Mouse (Mus musculus) mouse embryonic stem cell (cell line): ENCODE data around the gene Vmn1r21.
"Not testable (repeated sequence)": the region's sequence is repeated elsewhere in the genome, so short reads cannot be mapped to it uniquely, and the experiment has no call there.

Experiments used
- in situ Hi-C, 2 experiments: fragments of 300-500 bp; cut with MboI; formaldehyde crosslinking; loops; 1 replicate in 1 of 2; 3 replicates in 1 of 2; pipeline ENCODE4 v1.14.3; 2019 to 2020; ENCODE audit warnings: low sequenced_read_pairs in 2 of 2, low pct_unique_long_range_greater_than_20kb in 1 of 2, mixed read lengths in 1 of 2; ENCODE audit not compliant: unreplicated experiment in 1 of 2

The Vmn1r21 gene

DNA sequence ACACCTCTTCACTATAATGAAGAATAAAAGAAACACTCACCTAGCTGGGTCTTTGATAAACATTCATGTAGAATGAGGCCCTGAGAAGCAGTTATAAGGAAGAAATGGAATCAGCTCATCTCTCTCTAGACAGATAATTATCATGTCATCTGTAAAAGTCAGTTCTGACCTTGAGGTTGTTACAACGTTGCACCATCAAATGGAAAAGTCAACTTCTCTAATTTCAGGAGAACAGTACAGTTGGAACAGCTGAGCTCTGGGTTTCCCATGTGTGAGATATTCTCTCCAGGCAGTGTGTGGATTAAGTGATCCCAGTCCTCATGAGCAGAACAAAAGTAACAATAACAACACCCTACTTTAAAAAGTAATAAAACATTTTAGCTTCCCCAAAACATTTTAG lies at the start of gene Vmn1r21:
TSS of gene Vmn1r21 (minus strand) at position 58 of the 400 bp plus-strand sequence.
- in situ Hi-C loops: no loop called here

DNA sequence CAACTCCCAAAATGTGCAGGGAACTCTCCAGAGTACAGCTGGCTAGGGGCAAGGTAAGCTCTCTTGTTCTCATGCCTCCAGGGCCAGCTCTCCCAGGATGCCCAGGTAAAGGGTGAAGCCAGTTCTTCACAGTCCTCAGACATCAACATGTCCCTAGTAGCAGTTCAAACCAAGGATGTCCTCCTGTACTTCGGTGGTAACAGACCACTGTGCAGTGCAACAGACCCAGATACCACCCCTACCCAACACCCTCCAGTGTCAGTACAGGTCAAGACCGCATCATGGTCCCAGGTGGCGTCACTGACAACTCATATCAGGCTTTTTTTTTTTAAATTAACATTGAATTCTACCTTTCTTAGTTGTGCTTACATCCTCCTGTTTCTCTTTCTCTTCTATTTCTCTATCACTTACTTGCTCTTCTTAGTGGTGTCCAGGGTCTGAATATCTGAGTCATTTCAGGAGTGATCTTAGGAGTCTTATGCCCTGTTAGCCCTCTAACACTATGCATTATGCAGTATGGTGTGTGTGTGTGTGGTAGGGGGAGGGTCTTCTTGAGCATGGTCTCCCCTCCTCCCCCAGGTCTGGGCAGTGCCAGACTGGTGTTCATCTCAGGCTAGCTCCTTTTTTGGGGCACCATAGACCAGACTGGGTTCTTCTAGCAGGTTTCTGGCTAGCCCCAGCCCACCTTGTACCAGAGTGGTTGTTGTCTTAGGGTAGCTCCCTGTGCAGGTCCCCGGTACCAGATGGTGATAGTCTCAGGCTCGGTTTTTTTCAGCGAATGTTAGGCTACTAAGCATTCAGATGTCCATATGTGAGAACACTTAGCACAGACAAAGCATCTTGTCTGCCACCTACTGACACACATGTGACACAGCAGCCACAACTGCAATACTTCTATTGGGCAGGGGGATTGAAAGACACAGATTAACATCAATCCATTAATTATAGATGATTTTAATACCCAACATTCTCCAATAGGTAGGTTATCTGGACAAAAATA lies 9.2 kb upstream of the Vmn1r21 start:
- in situ Hi-C loops: no loop called here

DNA sequence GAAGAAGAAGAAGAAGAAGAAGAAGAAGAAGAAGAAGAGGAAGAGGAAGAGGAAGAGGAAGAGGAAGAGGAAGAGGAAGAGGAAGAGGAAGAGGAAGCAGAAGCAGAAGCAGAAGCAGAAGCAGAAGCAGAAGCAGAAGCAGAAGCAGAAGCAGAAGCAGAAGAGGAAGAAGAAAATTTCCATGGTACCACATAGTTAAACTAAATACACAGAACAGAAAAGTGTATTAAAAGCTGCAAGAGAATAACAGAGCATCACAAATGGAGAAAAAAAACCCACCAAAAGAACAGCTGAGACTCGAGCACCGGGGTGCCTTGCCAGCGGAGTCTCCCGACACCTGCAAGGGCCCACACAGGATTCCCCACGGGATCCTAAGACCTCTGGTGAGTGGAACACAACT lies 1.0 kb upstream of the Vmn1r21 start:
- in situ Hi-C loops: not testable (repeated sequence)

DNA sequence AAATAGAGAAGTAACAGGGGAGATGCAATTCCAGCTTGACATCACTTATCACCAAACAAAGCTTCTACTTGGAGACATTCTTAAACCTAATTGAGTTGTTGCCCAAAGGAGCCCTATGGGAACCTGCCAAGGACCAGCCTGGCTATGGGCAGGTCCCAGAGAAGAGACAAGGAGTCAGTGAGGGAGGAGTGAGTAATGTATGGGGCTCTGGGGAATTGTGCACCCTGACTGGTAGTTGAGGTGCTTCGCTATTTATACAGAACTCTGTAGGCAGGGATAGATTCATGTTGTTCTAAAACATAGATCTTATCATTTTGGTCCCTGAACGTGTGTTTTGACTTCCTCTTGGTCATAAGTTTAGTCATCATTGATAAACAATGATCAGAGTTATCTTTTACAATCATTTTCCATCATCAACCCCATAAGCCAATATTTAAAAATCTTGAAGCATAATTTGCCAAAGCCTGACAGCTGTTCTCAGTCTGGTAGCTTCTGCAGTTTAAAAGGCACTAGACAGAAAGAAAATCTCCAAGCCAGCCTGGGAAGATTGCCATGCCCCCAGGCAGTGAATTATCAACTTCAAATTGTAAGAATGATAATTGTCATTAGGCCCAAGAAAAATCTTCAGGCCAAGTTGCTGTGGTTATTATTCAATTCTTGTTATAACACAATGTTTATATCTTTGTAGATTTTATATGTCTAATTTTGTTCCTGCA lies 10.3 kb downstream of the Vmn1r21 start:
- in situ Hi-C loops: no loop called here

DNA sequence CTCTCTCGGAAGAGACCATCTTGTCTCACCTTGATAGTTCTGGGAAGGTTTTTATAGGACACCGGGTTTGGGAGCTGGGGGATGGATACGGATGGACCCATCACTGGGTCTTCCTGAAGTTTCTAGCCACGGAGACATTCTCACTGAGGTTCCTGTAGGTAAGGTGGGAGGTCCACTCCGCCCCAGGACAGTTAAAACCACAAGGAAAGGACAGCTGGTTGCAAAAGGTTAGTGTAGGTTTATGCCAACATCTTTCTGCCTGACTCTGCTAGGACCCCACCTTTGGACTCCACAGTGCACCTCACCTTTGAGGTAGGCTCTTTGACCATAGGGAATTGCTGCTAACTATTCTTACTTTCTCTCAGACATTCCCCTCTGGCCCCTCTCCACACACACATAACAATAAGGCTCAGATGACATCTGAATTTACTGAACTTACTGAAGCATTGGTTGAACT lies 24.9 kb downstream of the Vmn1r21 start:
- in situ Hi-C loops: no loop called here

DNA sequence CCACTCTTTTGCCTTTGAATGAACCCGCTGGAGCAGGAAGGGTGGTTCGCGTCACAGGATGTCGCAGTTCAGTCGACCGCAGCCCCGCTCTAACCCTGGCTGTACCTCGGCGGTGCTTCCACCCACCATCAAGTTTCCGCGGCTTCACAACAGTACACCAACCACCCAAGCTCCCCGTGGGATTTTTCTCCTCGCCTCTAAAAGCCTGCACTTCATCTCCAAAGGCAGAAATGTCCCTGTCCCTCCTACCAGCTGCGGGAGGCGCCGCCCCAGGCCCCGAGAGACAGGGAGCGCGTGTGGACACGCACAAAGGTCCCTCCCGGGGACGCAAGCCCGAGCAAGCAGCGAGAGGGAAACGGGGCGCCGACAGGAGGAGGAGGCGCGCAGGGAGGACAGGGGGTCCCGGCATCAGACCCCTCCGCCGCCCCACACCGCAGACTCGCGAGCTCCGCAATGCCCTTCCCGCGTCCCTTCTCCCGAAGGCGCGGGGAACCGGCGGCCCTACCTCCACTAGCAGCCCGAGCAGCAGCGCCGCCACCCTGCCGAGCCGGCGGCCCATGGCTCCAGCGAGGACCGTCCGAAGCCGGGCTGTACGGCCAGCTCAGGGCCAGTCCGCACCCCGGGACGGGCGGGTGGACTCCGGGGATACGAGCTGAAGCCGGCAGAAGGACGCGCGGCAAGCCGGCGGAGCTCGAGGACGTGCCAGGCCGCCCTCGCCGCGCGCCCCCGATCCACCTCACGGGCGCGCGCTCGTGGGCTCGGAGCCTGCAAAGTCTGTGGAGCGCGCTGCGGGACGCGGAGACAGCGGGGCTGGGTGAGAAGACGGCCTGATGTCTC lies 25.5 kb downstream of the Vmn1r21 start, which contains the start of gene Vopp1:
TSS of gene Vopp1 (minus strand) at position 738 of the 837 bp plus-strand sequence.
- in situ Hi-C loops: no loop called here

DNA sequence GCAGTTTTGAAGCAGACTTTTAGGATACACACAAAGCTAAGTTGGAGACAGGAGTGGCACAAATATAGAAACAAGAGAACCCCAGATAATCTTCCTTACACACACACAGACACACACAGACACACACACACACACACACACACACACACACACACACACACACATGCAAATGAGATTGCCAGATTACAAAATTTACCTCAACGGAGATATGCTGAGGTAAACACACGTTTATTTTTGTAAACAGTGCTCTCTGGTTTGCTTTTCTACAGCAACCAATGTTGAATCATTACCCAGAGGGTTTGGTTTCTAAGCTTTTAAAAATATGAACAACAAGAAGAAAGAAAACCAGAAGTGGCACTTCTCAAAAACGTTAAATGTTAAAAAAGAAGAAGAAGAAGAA lies 26.7 kb downstream of the Vmn1r21 start:
- in situ Hi-C loops: no loop called here

DNA sequence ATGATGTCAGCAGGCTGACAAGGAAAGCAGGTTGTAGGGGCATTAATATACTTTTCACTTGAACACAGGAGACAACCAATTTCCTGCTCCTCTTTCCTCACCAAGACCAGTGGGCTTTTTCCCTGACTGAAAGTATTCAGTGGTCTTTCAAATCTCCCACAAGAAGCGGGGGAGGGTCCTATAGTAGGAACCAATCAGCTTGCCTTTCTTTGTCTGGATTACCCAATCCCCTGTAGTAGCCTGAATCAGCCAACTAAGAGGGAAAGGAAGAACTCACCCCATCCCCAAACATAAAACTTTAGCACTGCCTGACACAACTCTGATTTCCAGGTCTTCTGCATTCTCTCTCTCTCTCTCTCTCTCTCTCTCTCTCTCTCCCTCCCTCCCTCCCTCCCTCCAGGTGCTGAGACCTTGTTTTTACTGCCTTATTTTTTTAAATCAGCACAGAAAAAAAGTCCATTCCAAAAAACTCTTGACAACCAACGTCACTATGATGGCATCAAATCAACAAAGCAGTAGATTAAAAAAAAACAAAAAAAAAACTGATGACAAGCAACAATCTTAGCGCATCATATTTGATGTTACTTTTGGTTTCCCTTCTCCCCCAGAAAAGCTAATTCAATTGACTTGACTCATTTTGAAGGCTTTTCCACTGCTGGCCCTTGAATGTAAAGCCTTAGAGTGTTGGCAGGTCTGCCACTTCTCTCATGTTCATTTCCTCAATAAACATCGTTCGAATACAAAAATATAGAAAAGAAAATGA lies 27.3 kb downstream of the Vmn1r21 start:
- in situ Hi-C loops: no loop called here

DNA sequence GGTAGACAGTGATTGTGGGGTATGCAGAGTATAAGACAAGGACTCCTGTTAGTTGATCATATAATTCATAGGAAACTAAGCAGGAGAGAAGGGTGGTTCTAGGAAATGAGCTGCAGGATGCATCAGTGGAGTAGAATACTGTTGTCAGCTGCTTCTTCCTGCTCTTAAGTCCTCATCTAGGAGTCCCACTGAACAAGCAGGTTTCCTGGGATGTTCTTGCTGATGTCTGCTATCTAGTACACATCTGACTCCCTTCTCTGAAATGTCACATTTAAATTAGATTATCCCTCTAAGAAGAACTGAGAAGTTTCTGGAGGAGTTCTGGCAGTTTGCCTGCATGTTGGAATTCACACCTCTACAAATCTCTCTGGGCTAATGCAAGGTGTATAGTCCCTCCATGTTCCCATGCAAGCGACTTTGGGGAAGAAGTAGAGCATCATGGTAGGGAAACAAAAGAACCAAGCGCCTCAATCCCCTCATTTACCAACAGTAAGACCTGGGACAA lies 35.7 kb downstream of the Vmn1r21 start:
- in situ Hi-C loops: no loop called here

DNA sequence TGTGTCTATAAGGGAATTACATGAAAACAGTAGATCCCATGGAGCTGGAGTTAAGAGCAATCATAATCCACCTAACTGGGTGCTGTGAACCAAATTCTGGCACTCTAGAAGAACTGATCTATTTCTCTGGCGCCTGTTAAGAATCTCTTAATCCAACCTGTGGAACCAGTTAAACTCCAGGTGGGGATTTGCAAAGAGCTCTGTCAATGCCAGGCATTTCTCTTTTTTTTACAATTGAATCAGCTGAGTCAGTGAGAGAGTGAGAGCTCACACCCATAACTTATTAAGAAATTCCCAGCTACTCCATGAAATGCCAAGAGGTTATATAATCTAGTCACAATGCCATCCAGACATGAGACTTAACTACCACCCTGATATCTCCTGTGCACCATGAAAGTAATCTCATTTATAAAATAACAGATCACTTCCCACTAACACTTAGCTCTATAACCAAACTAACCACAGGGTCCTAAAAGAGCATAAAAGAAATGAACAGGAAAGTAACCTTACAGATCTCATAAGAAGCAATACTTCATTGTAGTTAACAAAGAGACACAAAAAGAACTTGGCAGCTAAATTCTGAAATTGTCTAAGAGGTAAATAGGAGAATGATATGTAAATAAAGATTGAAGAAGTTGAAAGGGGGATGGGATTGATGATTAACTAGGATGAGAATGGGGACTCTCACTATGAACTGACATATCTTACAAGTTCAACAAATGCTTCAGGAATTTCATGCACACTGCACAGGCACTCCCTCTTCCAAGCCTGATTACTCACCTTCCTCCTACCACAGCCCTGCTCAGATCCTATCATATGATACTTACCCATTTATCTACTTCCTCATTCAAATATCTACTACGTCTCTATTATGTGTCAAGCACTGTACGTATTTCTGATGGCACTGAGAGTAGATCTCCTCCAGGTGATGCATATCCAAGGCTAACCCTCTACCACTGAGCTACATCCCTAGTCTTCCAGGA lies 38.1 kb downstream of the Vmn1r21 start:
- in situ Hi-C loops: no loop called here

DNA sequence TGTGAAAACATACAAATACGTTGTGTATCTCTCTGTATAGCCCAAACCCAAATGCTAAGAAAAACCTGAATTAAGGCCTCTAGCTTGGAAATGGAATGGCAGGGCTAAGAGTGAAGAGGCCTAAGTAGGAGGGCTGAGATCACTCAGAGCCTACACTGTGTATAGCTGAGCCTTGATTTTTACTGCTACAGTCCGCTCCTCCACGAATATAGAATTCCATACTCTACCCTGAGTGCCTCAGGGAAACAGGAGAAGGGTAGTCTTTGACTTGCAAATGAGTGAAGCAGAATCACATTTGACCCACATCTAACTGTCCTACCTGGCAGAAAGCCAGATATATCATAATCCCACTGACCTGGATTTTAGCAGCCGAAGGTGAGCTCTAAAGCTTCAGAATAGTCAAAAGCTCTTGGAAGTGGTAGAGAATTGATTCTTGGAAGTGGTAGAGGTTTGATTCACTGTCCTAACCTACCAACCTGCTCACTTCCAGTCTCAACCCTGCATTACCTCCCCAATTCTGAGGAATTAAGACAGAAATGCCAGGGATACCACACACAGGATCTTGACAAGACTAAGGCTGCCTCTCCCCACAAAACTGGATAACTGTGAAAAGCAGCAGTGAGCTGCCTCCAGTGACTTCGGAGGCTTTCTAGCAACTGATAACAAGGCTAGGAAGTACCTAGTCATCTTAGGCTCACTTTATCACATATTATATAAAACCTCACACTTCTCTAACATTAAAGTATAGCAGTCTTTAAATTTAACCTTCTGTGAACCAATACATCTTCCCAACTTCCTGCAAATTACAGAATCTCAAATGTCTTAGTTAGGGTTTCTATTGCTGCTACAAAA lies 44.7 kb downstream of the Vmn1r21 start:
- in situ Hi-C loops: no loop called here

DNA sequence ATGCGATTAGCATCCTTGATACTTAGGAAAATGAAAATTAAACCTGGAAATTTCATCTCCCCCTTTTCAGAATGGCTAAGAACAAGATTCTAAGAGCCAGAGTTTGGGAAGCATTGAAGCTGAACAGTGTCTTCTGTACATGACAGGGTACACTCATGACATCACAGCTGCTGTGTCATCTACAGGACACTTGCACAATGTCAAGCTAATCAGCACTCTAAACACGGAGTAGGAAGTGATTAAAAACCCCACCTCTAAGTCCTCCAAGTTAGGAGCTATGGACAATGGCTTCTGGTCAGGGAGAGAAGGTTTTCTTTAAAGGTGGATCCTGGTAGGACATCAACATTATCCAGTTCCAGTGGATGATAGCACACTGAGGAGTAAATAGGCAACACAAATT lies 47.0 kb downstream of the Vmn1r21 start:
- in situ Hi-C loops: no loop called here

DNA sequence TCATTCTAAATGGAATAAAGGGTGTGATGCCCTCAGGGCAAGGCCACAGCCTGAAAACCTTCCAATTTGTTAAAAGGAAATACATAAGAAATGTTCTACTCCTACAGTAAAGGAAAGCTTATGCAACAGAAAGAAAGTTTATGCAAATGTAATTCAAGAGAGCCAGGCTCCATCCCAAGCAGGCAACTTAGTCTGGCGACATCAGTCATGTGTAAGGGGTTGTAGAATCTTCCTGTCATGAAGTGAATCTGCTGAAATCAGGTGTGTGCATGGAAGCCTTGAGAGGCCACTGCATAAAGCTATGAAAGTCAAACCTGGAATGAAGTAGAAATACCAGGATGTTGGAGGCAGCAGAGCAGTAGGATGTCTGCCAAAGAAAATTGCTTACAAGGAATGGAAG lies 51.2 kb downstream of the Vmn1r21 start:
- in situ Hi-C loops: no loop called here

DNA sequence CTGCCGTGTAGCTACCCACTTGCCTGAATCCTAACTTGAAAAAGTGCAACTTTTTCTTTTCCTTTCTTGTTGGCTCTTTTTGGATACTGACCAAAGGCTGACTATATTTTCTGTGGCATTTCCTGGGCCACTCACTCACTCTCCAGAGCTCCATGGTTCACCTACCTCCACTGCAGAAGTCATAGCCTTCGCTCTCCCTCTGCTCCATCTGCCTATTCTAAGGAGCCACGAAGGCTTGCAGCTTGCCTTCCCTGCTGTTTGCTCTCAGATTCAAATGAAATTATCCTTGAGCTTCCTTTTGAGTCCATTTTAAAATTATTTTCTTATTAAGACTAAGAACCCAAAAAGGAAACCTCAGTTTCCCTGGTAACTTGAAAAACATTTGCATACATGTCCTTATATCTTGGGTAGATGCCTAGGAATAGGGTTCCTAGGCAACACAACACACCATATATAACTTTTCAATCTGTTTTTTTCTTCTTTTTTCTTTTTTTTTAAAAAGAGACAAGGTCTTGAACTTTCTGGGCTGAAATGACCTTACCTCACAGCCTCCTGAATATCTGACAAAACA lies 53.2 kb downstream of the Vmn1r21 start:
- in situ Hi-C loops: no loop called here

DNA sequence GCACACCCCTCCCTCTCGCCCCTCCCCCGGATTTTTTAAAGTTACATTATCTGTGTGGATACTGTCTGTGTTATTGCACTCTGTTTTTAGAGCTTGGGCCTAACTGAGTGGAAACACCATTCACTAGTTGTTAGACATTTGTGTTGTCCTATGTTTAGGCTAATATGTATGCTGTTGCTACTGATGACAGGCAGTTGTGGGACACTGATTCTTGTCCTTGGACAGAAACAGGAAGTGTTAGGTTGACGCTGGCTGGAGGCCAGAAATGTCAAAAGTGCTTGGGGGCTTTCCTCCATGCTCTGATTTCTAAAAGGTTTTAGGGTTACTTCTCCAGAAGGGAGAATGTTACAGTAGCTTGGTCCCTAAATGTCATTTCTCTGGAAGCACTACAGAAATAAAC lies 54.3 kb downstream of the Vmn1r21 start:
- in situ Hi-C loops: no loop called here
